Mouse (Mus musculus) mouse trophoblast stem cell (cell line): ENCODE results near the gene Cmss1.

Experiments used
- in situ Hi-C, 2 experiments: fragments of 300-500 bp; cut with MseI, MboI; formaldehyde crosslinking; loops; 2 replicates in 1 of 2; 3 replicates in 1 of 2; pipeline ENCODE4 v1.15.1; 2025

The Cmss1 gene

GRCm38 (mm10) chr16:57525046-57525445 is 81.6 kb downstream of the Cmss1 start:
- in situ Hi-C loops = no loop called here

GRCm38 (mm10) chr16:57515636-57516035 is 91.0 kb downstream of the Cmss1 start:
- in situ Hi-C loops = no loop called here

- in situ Hi-C loops = no loop called here
Measured at GRCm38 (mm10) chr16:57514371-57514770, 92.3 kb downstream of the Cmss1 start.

GRCm38 (mm10) chr16:57513562-57513961 is 93.1 kb downstream of the Cmss1 start:
- in situ Hi-C loops = no loop called here

GRCm38 (mm10) chr16:57509099-57509498 is 97.6 kb downstream of the Cmss1 start:
- in situ Hi-C loops = no loop called here

- in situ Hi-C loops = no loop called here
Measured at GRCm38 (mm10) chr16:57508351-57508750, 98.3 kb downstream of the Cmss1 start.

- in situ Hi-C loops = no loop called here
Measured at GRCm38 (mm10) chr16:57506133-57506532, 100.5 kb downstream of the Cmss1 start.

- in situ Hi-C loops = no loop called here
Measured at GRCm38 (mm10) chr16:57504728-57505127, 101.9 kb downstream of the Cmss1 start.

- in situ Hi-C loops = no loop called here
Measured at GRCm38 (mm10) chr16:57502761-57503160, 103.9 kb downstream of the Cmss1 start.

- in situ Hi-C loops = no loop called here
Measured at GRCm38 (mm10) chr16:57502230-57502629, 104.4 kb downstream of the Cmss1 start.

- in situ Hi-C loops = no loop called here
Measured at GRCm38 (mm10) chr16:57500851-57501250, 105.8 kb downstream of the Cmss1 start.

GRCm38 (mm10) chr16:57496437-57497173 is 110.1 kb downstream of the Cmss1 start:
- in situ Hi-C loops = no loop called here

- in situ Hi-C loops = no loop called here
Measured at GRCm38 (mm10) chr16:57495476-57496203, 111.0 kb downstream of the Cmss1 start.

- in situ Hi-C loops = no loop called here
Measured at GRCm38 (mm10) chr16:57491853-57492252, 114.8 kb downstream of the Cmss1 start.

- in situ Hi-C loops = no loop called here
Measured at GRCm38 (mm10) chr16:57490691-57491090, 116.0 kb downstream of the Cmss1 start.

GRCm38 (mm10) chr16:57488661-57489060 is 118.0 kb downstream of the Cmss1 start:
- in situ Hi-C loops = no loop called here

- in situ Hi-C loops = no loop called here
Measured at GRCm38 (mm10) chr16:57486266-57486665, 120.4 kb downstream of the Cmss1 start.

GRCm38 (mm10) chr16:57485265-57485664 is 121.4 kb downstream of the Cmss1 start:
- in situ Hi-C loops = no loop called here

GRCm38 (mm10) chr16:57484043-57484795 is 122.4 kb downstream of the Cmss1 start:
- in situ Hi-C loops = no loop called here

- in situ Hi-C loops = no loop called here
Measured at GRCm38 (mm10) chr16:57483503-57483902, 123.2 kb downstream of the Cmss1 start.

- in situ Hi-C loops = no loop called here
Measured at GRCm38 (mm10) chr16:57482911-57483310, 123.8 kb downstream of the Cmss1 start.

GRCm38 (mm10) chr16:57482264-57482663 is 124.4 kb downstream of the Cmss1 start:
- in situ Hi-C loops = no loop called here
